Mouse (Mus musculus) myocyte (in vitro differentiated cells): Measurements from ENCODE around the gene Tinf2.

Experiments used
- CEBPB ChIP-seq: IDR thresholded peaks from 2 replicates; pipeline ENCODE4 v1.6.1; 2011; ENCODE audit warnings: mild to moderate bottlenecking, moderate library complexity; ENCODE audit not compliant: poor library complexity, insufficient read depth, severe bottlenecking
- MAX ChIP-seq: IDR thresholded peaks from one replicate; pipeline ENCODE4 v1.6.1; 2011; ENCODE audit warnings: low read depth, mild to moderate bottlenecking, control low read depth
- POLR2A ChIP-seq: IDR thresholded peaks from one replicate; pipeline ENCODE4 v1.6.1; 2011; ENCODE audit warnings: low read depth, mild to moderate bottlenecking, control low read depth, moderate library complexity; ENCODE audit not compliant: insufficient read length
- POLR2AphosphoS2 ChIP-seq: IDR thresholded peaks from one replicate; pipeline ENCODE4 v1.6.1; 2011; ENCODE audit warnings: low read depth, control low read depth; ENCODE audit not compliant: insufficient read length
- TCF12 ChIP-seq: IDR thresholded peaks from one replicate; pipeline ENCODE4 v1.6.1; 2011; ENCODE audit warnings: mild to moderate bottlenecking, control low read depth; ENCODE audit not compliant: poor library complexity, insufficient read depth, severe bottlenecking
- USF1 ChIP-seq: IDR thresholded peaks from one replicate; pipeline ENCODE4 v1.6.1; 2011; ENCODE audit warnings: low read depth, mild to moderate bottlenecking, control low read depth, moderate library complexity

- TF ChIP-seq MAX (no peak), POLR2AphosphoS2 (no peak), POLR2A (no peak), USF1 (no peak), TCF12 (no peak), CEBPB (no peak)
Observed at GRCm38 (mm10) chr14:55721076-55721475, 39.5 kb upstream of the Tinf2 start.
